Mouse (Mus musculus) CH12.LX (cell line): ENCODE results near the gene Vamp2. TPM values are rescaled to one million over a fixed set of nuclear protein-coding genes. Genes with fewer than 3 reads are reported as not detected.

ENCODE experiments used
- DNase-seq: peaks from one replicate; pipeline ENCODE4 v3.0.0-alpha.2; 2013; ENCODE audit errors: extremely low read depth
- H3K27ac ChIP-seq: 2 replicates; pipeline ENCODE4 v1.5.1; 2012; ENCODE audit warnings: low read depth, mild to moderate bottlenecking, control low read depth, moderate library complexity; ENCODE audit not compliant: insufficient read depth
- H3K27me3 ChIP-seq: replicated peaks from 2 replicates; pipeline ENCODE3; 2012; ENCODE audit warnings: inconsistent platforms
- H3K36me3 ChIP-seq, 2 experiments: replicated peaks in 1 of 2; 2 replicates each; pipeline versions ENCODE3 to v1.6.1; 2012; ENCODE audit warnings: inconsistent platforms in 1 of 2, low read length in 1 of 2, mild to moderate bottlenecking in 1 of 2, mixed read lengths in 1 of 2, moderate library complexity in 1 of 2; ENCODE audit not compliant: control insufficient read depth in 1 of 2, insufficient read depth in 1 of 2
- H3K4me1 ChIP-seq, 2 experiments: 2 replicates each; pipeline ENCODE4 v1.6.1; 2012; ENCODE audit warnings: inconsistent platforms in 1 of 2, moderate library complexity in 1 of 2; ENCODE audit not compliant: insufficient read depth in 2 of 2, control insufficient read depth in 1 of 2
- H3K4me2 ChIP-seq: 2 replicates; pipeline ENCODE4 v1.6.1; 2012; ENCODE audit warnings: low read depth, mild to moderate bottlenecking, control low read depth; ENCODE audit not compliant: poor library complexity, insufficient read depth, severe bottlenecking
- H3K4me3 ChIP-seq, 3 experiments: fragments of 150-350 bp in 1 of 3; sonication (generic) in 1 of 3; replicated peaks in 1 of 3; 2 replicates each; pipeline versions ENCODE3 to v1.5.1; 2011 to 2012; ENCODE audit warnings: low read depth in 2 of 3, low read length in 2 of 3, mild to moderate bottlenecking in 2 of 3, moderate library complexity in 2 of 3, control low read depth in 1 of 3, improper control_type of control experiment in 1 of 3, inconsistent platforms in 1 of 3, mixed read lengths in 1 of 3; ENCODE audit not compliant: poor library complexity in 1 of 3
- H3K79me2 ChIP-seq: replicated peaks from 2 replicates; pipeline ENCODE4 v1.6.1; 2012; ENCODE audit warnings: mild to moderate bottlenecking, moderate library complexity; ENCODE audit not compliant: control insufficient read depth, poor library complexity, insufficient read depth, severe bottlenecking; ENCODE audit errors: extremely low read depth
- H3K9ac ChIP-seq: 2 replicates; pipeline ENCODE4 v1.6.1; 2012; ENCODE audit warnings: low read depth, mild to moderate bottlenecking, control low read depth, moderate library complexity; ENCODE audit not compliant: insufficient read depth
- H3K9me3 ChIP-seq: replicated peaks from 2 replicates; pipeline ENCODE3; 2012; ENCODE audit warnings: low read length, inconsistent platforms, mixed read lengths
- BHLHE40 ChIP-seq: IDR thresholded peaks from 2 replicates; pipeline ENCODE4 v1.6.1; 2011; ENCODE audit warnings: mild to moderate bottlenecking, low read depth, low read length, improper control_type of control experiment
- CHD1 ChIP-seq: IDR thresholded peaks from 2 replicates; pipeline ENCODE4 v1.6.1; 2012; ENCODE audit warnings: low read depth, low read length, improper control_type of control experiment, inconsistent platforms
- CHD2 ChIP-seq: IDR thresholded peaks from 2 replicates; pipeline ENCODE4 v1.6.1; 2011; ENCODE audit warnings: low read length, improper control_type of control experiment
- CTCF ChIP-seq, 2 experiments: IDR thresholded peaks in 1 of 2; conservative IDR thresholded peaks in 1 of 2; 2 replicates each; pipeline ENCODE4 v1.5.1; 2011 to 2012; ENCODE audit warnings: low read depth in 2 of 2, low read length in 2 of 2, improper control_type of control experiment in 1 of 2, inconsistent platforms in 1 of 2, mild to moderate bottlenecking in 1 of 2, moderate library complexity in 1 of 2
- E2F4 ChIP-seq: IDR thresholded peaks from 2 replicates; pipeline ENCODE4 v1.6.1; 2011; ENCODE audit warnings: low read depth, low read length, improper control_type of control experiment; ENCODE audit not compliant: insufficient replicate concordance
- ELF1 ChIP-seq: IDR thresholded peaks from 2 replicates; pipeline ENCODE4 v1.6.1; 2014; ENCODE audit warnings: low read depth, mild to moderate bottlenecking, inconsistent platforms, low read length, improper control_type of control experiment
- EP300 ChIP-seq: IDR thresholded peaks from 2 replicates; pipeline ENCODE4 v1.6.1; 2011; ENCODE audit warnings: low read length, improper control_type of control experiment
- ETS1 ChIP-seq: conservative IDR thresholded peaks from 2 replicates; pipeline ENCODE4 v1.6.1; 2012; ENCODE audit warnings: low read depth, mild to moderate bottlenecking, inconsistent platforms, low read length, improper control_type of control experiment, moderate library complexity
- GABPA ChIP-seq: IDR thresholded peaks from 2 replicates; pipeline ENCODE4 v1.6.1; 2012; ENCODE audit warnings: low read depth, low read length, improper control_type of control experiment, inconsistent platforms; ENCODE audit not compliant: insufficient replicate concordance
- JUN ChIP-seq: IDR thresholded peaks from 2 replicates; pipeline ENCODE4 v1.6.1; 2011; ENCODE audit warnings: low read depth, mild to moderate bottlenecking, low read length, improper control_type of control experiment, moderate library complexity; ENCODE audit not compliant: insufficient read depth
- JUND ChIP-seq: conservative IDR thresholded peaks from 2 replicates; pipeline ENCODE4 v1.6.1; 2011; ENCODE audit warnings: low read depth, low read length, improper control_type of control experiment
- KAT2A ChIP-seq: IDR thresholded peaks from 2 replicates; pipeline ENCODE4 v1.6.1; 2012; ENCODE audit warnings: low read length, improper control_type of control experiment, inconsistent platforms; ENCODE audit not compliant: insufficient replicate concordance
- MAFK ChIP-seq: IDR thresholded peaks from 2 replicates; pipeline ENCODE4 v1.6.1; 2011; ENCODE audit warnings: low read length, improper control_type of control experiment; ENCODE audit not compliant: insufficient replicate concordance
- MAX ChIP-seq: IDR thresholded peaks from 2 replicates; pipeline ENCODE4 v1.6.1; 2011; ENCODE audit warnings: low read length, improper control_type of control experiment
- MAZ ChIP-seq: IDR thresholded peaks from 2 replicates; pipeline ENCODE4 v1.6.1; 2012; ENCODE audit warnings: low read depth, mild to moderate bottlenecking, inconsistent platforms, low read length, improper control_type of control experiment, moderate library complexity
- MEF2A ChIP-seq: IDR thresholded peaks from 2 replicates; pipeline ENCODE4 v1.6.1; 2014; ENCODE audit warnings: low read depth, mild to moderate bottlenecking, inconsistent platforms, low read length, improper control_type of control experiment, borderline replicate concordance
- MXI1 ChIP-seq: IDR thresholded peaks from 2 replicates; pipeline ENCODE4 v1.6.1; 2011; ENCODE audit warnings: mild to moderate bottlenecking, low read depth, low read length, improper control_type of control experiment
- MYC ChIP-seq: IDR thresholded peaks from 2 replicates; pipeline ENCODE4 v1.6.1; 2011; ENCODE audit warnings: low read depth, mild to moderate bottlenecking, improper control_type of control experiment, low read length
- NELFE ChIP-seq: IDR thresholded peaks from 2 replicates; pipeline ENCODE4 v1.6.1; 2011; ENCODE audit warnings: low read depth, low read length, improper control_type of control experiment
- NRF1 ChIP-seq: IDR thresholded peaks from 2 replicates; pipeline ENCODE4 v1.6.1; 2014; ENCODE audit warnings: low read depth, mild to moderate bottlenecking, inconsistent platforms, low read length, improper control_type of control experiment, moderate library complexity
- POLR2A ChIP-seq: IDR thresholded peaks from 2 replicates; pipeline ENCODE4 v1.6.1; 2011; ENCODE audit warnings: low read depth, mild to moderate bottlenecking, improper control_type of control experiment, low read length
- POLR2AphosphoS2 ChIP-seq: IDR thresholded peaks from 2 replicates; pipeline ENCODE4 v1.6.1; 2011; ENCODE audit warnings: low read depth, low read length, improper control_type of control experiment
- RAD21 ChIP-seq: IDR thresholded peaks from 2 replicates; pipeline ENCODE4 v1.6.1; 2011; ENCODE audit warnings: low read depth, mild to moderate bottlenecking, low read length, improper control_type of control experiment, moderate library complexity
- RCOR1 ChIP-seq: conservative IDR thresholded peaks from 2 replicates; pipeline ENCODE4 v1.6.1; 2012; ENCODE audit warnings: low read depth, mild to moderate bottlenecking, inconsistent platforms, low read length, improper control_type of control experiment
- SIN3A ChIP-seq: IDR thresholded peaks from 2 replicates; pipeline ENCODE4 v1.6.1; 2012; ENCODE audit warnings: low read length, improper control_type of control experiment, inconsistent platforms
- SMC3 ChIP-seq: IDR thresholded peaks from 2 replicates; pipeline ENCODE4 v1.6.1; 2011; ENCODE audit warnings: low read depth, low read length, improper control_type of control experiment
- TBP ChIP-seq: conservative IDR thresholded peaks from 2 replicates; pipeline ENCODE4 v1.6.1; 2011; ENCODE audit warnings: low read depth, low read length, improper control_type of control experiment
- TCF12 ChIP-seq: IDR thresholded peaks from 2 replicates; pipeline ENCODE4 v1.6.1; 2014; ENCODE audit warnings: low read depth, mild to moderate bottlenecking, inconsistent platforms, low read length, improper control_type of control experiment
- UBTF ChIP-seq: IDR thresholded peaks from 2 replicates; pipeline ENCODE4 v1.6.1; 2012; ENCODE audit warnings: low read depth, mild to moderate bottlenecking, inconsistent platforms, low read length, improper control_type of control experiment, moderate library complexity
- USF1 ChIP-seq: IDR thresholded peaks from 2 replicates; pipeline ENCODE4 v1.6.1; 2014; ENCODE audit warnings: low read depth, mild to moderate bottlenecking, inconsistent platforms, low read length, improper control_type of control experiment
- USF2 ChIP-seq: conservative IDR thresholded peaks from 2 replicates; pipeline ENCODE4 v1.6.1; 2011; ENCODE audit warnings: low read depth, low read length, improper control_type of control experiment
- ZKSCAN1 ChIP-seq: IDR thresholded peaks from 2 replicates; pipeline ENCODE4 v1.6.1; 2012; ENCODE audit warnings: low read depth, inconsistent platforms, low read length, improper control_type of control experiment, borderline replicate concordance
- ZMIZ1 ChIP-seq: IDR thresholded peaks from 2 replicates; pipeline ENCODE4 v1.6.1; 2012; ENCODE audit warnings: low read depth, mild to moderate bottlenecking, inconsistent platforms, low read length, improper control_type of control experiment
- ZNF384 ChIP-seq: IDR thresholded peaks from 2 replicates; pipeline ENCODE4 v1.6.1; 2012; ENCODE audit warnings: low read depth, low read length, improper control_type of control experiment, inconsistent platforms
- dilution Hi-C: fragments of 300-500 bp; cut with MboI; formaldehyde crosslinking; loops from 2 replicates; pipeline ENCODE4 v1.14.3; 2020; ENCODE audit warnings: low sequenced_read_pairs; ENCODE audit not compliant: extremely low pct_unique_long_range_greater_than_20kb, extremely low pct_ligation_motif_present
- in situ Hi-C: fragments of 300-500 bp; cut with MboI; formaldehyde crosslinking; loops from 3 replicates; pipeline ENCODE4 v1.14.3; 2019; ENCODE audit warnings: low sequenced_read_pairs, low pct_ligation_motif_present, low pct_unique_long_range_greater_than_20kb, mixed read lengths
- polyA plus RNA-seq: library from polyadenylated mRNA; unstranded; fragments of >175 nt; gene quantifications from 2 replicates; pipeline ENCODE4 v1.2.1, GENCODE M21; 2012; ENCODE audit warnings: low read depth; ENCODE audit not compliant: insufficient read length
- total RNA-seq, 2 experiments: library from RNA; depleted of rRNA; stranded (reverse); fragments of 300-350 nt in 1 of 2; fragments of >200 nt in 1 of 2; gene quantifications; 2 replicates each; pipeline ENCODE4 v1.2.3; 2012 to 2014

Vamp2 gene
- total and polyA plus RNA-seq, 3 experiments = 1.3 to 26.0 (median 8.2) TPM

DNA sequence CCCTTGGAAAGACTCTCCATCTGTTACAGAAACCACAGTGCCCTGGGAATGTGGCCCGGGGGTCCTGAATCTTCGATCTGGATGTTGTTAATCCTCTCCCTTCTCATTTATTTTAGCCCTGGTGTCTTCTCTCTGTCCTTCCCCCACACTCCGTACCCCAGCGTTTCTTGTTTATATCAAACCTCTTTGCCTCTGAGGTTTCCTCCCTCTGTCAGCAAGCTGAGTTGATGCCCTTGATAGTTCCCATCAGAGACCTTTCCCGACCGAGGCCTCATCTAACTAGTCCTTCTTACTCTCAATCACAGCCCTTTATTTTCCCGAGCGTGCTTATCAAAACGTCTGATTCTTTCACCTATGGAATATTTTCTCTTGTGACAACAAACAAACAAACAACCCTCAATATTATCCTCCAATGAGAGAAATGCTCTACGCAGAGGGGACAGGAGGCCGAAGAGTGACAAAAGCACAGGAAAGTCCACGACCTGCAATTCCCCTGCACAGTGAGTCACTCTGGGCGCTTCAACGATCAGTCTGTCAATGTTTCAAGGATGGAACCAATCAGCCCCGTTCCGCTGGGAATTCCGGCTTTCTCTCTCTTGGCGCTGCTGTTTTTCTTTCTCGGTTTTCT is 29.4 kb upstream of the Vamp2 start (continued):
- no peak for TF ChIP-seq NELFE
- no peak for TF ChIP-seq USF1
- TF ChIP-seq EP300 = 0 out of 2 replicates have a peak, but pooled peaks have one; percentile 22
- peak; percentile 54 for TF ChIP-seq CHD2
- TF ChIP-seq SIN3A = no peak; the same call in 1 of the 2 replicates
- TF ChIP-seq KAT2A = no peak
- TF ChIP-seq MYC = 0 out of 2 replicates have a peak, but pooled peaks have one; percentile 16
- TF ChIP-seq E2F4 = no peak

GRCm38 (mm10) chr11:69059357-69059974 is 28.8 kb upstream of the Vamp2 start, which contains the start of gene Borcs6:
Gene Borcs6 (plus strand): TSS chr11:69059717.
- Histone ChIP-seq H3K4me2 (peak within 1 kb of the TSS; percentile 96), H3K27me3 (peaks cover 3% of the 10 kb centered on the region), H3K36me3 (peaks cover 0 to 10% of the 10 kb centered on the region in 2 experiments), H3K9ac (peak within 1 kb of the TSS; percentile 92), H3K9me3 (no peaks in the 10 kb centered on the region), H3K4me3 (peak within 1 kb of the TSS; percentile 79 to 87 (median 87)), H3K4me1 (peaks cover 0 to 30% of the 10 kb centered on the region in 2 experiments; a peak in 2 of 4 replicates), H3K27ac (peak within 1 kb of the TSS; percentile 53), H3K79me2 (no peaks in the 10 kb centered on the region; the same call in none of the 2 replicates)
- peak; percentile 99 for DNase-seq
- dilution Hi-C loops = no loop called here
- in situ Hi-C loops = no loop called here
- TF ChIP-seq TBP (no peak; the same call in 1 of the 2 replicates), CHD2 (peak; percentile 75), JUND (no peak), RCOR1 (no peak), MEF2A (peak; percentile 42; the same call in 1 of the 2 replicates), SIN3A (peak; percentile 89), ZMIZ1 (peak; percentile 66; the same call in 1 of the 2 replicates), ZKSCAN1 (no peak), BHLHE40 (no peak), UBTF (no peak), ETS1 (no peak), CHD1 (no peak), ELF1 (peak; percentile 98), SMC3 (no peak), KAT2A (peak; percentile 79; the same call in 1 of the 2 replicates), ZNF384 (no peak), POLR2A (peak; percentile 92), MYC (no peak), USF2 (no peak), USF1 (no peak), E2F4 (no peak), NELFE (peak; percentile 64), JUN (no peak), EP300 (no peak), MXI1 (peak; percentile 74), GABPA (no peak; the same call in 1 of the 2 replicates), MAZ (peak; percentile 98), TCF12 (peak; percentile 48; the same call in 1 of the 2 replicates), CTCF (conservative IDR thresholded peaks at IDR 0.05 in 1 of 2, IDR thresholded peaks at IDR 0.05 in 1 of 2; ENCODE audit: low read depth in 2 of 2, low read length in 2 of 2) (no peak), MAFK (no peak), NRF1 (peak; percentile 57), MAX (no peak; the same call in 1 of the 2 replicates), RAD21 (no peak), POLR2AphosphoS2 (peak; percentile 64; the same call in 1 of the 2 replicates)
